Mouse (Mus musculus) midbrain, embryonic 11.5 days (tissue): Measurements from ENCODE around the gene Dzip3. TPM values are rescaled to one million over a fixed set of nuclear protein-coding genes. Genes with fewer than 3 reads are reported as not detected.

Source experiments
- ATAC-seq: fragments of 200-750 bp; cut with Nextera tagmentation; 2 replicates; pipeline ENCODE4 v1.8.0; 2017; ENCODE audit warnings: moderate TSS enrichment, moderate library complexity; ENCODE audit not compliant: low FRiP score
- DNase-seq: peaks from one replicate; pipeline ENCODE4 v3.0.0; 2015; ENCODE audit warnings: low spot score; ENCODE audit errors: missing footprints
- H3K27ac ChIP-seq: fragments of 300-500 bp; sonication (generic); 2 replicates; pipeline ENCODE4 v1.5.1; 2014; ENCODE audit warnings: low read depth, low read length
- H3K27me3 ChIP-seq: fragments of 300-500 bp; sonication (generic); 2 replicates; pipeline ENCODE4 v1.6.1; 2014; ENCODE audit warnings: mild to moderate bottlenecking, low read length, moderate library complexity, mixed read lengths; ENCODE audit not compliant: control insufficient read depth, insufficient read depth
- H3K36me3 ChIP-seq: fragments of 300-500 bp; sonication (generic); 2 replicates; pipeline ENCODE4 v1.6.1; 2014; ENCODE audit warnings: mild to moderate bottlenecking, low read length, moderate library complexity, mixed read lengths; ENCODE audit not compliant: control insufficient read depth, insufficient read depth
- H3K4me1 ChIP-seq: fragments of 300-500 bp; sonication (generic); 2 replicates; pipeline ENCODE4 v1.6.1; 2014; ENCODE audit warnings: low read length; ENCODE audit not compliant: control insufficient read depth, insufficient read depth
- H3K4me2 ChIP-seq: fragments of 300-500 bp; sonication (generic); 2 replicates; pipeline ENCODE4 v1.6.1; 2014; ENCODE audit warnings: mild to moderate bottlenecking, moderate library complexity
- H3K4me3 ChIP-seq: fragments of 300-500 bp; sonication (generic); 2 replicates; pipeline ENCODE4 v1.5.1; 2014; ENCODE audit warnings: low read depth, low read length
- H3K9ac ChIP-seq: fragments of 300-500 bp; sonication (generic); 2 replicates; pipeline ENCODE4 v1.6.1; 2014; ENCODE audit warnings: low read length
- H3K9me3 ChIP-seq: fragments of 300-500 bp; sonication (generic); 2 replicates; pipeline ENCODE4 v1.6.1; 2016; ENCODE audit warnings: low read length; ENCODE audit not compliant: control insufficient read depth
- WGBS: fragments of 180-500 bp; shearing (Covaris S2); extraction: QIAGEN DNeasy Blood & Tissue Kit; methylation state at CpG from one replicate; pipeline ENCODE4 v1.1.7; 2014; 5-methylcytosine and 5-hydroxymethylcytosine counted together
- polyA plus RNA-seq: library from polyadenylated mRNA; unstranded; fragments of >200 nt; fragmentation: Nextera tagmentation; extraction: Ambion mirVana; gene quantifications from 2 replicates; pipeline ENCODE4 v1.2.1, GENCODE M21; 2014

The Dzip3 gene
- 52.0 and 60.4 TPM in 2 replicates for polyA plus RNA-seq

DNA sequence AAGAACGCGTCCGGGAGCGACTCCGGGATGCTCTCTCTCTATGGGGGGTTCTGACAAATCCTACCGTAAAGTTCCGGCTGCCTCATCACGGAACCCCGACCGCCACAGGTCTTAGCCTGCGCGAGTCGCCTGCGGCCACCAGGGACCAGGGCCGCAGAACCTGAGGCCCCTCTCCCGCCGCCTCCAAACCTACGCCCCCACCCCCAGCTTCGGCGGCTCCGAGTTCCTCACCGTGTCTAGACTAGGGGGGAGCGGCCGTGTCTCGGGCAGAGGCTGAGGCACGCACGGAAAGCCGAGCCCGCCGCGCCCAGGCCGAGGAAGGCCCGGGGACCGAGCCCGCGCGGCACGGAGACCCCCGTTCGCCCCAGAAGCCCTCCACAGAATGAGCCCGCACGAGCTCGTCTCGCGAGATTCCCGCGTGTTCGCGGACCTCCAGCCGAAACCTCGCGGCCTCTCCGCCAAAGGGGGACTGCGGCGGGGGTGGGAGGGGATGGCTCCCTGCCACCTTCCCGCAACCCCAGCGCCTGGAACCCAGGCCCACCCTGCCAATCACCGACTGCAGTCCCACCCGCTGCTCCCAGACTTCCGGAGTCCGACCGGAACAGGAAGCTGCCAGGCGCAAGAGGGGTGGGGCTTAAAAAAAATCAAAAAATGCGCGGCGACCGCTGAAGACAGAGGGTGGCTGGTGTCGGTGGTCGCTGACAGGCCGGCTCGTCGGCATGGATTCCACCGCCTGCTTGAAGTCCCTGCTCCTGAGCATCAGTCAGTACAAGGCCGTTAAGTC is at the start of gene Dzip3, which contains the start of gene Cip2a:
TSS of gene Dzip3 (minus strand) at position 607 of the 784 bp plus-strand sequence.
TSS of gene Cip2a (plus strand) at position 627 of the 784 bp plus-strand sequence.
- Histone ChIP-seq H3K4me1 (peaks cover 6% of the 10 kb centered on the region), H3K36me3 (no peaks in the 10 kb centered on the region), H3K27me3 (no peaks in the 10 kb centered on the region), H3K27ac (peak within 1 kb of the TSS; percentile 93), H3K9ac (peak within 1 kb of the TSS; percentile 97), H3K9me3 (no peaks in the 10 kb centered on the region), H3K4me2 (peak within 1 kb of the TSS; percentile 53), H3K4me3 (peak within 1 kb of the TSS; percentile 85)
- ATAC-seq (peak; percentile 99), DNase-seq (peak; percentile 99)
- WGBS, result under 1% methylated on average over 71 of the region's 74 CpGs

DNA sequence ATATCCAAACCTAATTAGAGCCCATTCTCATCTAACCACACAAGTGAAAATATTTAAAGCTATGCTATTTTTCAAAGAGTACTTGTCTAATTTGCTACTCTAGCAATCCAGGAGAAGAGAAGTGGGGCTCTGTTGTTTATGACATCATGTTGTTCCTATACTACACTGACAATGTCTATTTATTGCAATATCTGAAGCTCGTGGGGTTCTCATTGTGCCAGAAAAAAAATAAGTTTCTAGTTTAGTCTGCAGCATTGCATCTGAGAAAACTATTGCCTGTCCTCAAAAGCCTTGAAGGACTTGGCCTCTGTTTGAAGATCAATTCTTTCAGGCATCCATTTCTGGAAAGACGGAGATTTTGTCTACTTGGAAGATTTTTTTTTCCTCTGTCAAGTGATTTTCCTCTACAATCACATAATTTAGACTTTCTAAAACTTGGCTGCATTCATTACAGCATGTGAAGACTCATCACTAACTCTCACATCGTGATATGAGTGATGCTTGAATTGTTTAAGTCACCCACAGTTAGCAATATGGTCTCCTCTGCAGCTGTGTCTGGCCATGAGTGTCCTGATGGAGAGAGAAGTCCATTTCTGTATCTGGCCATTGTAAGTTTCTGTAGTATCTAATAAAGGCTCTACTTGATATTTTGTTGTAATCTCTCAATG is 46.7 kb upstream of the Dzip3 start:
- H3K4me2 ChIP-seq, result no peak overlapping the region
- ATAC-seq (no peak), DNase-seq (no peak)
- 82% methylated on average over 3 of the region's 3 CpGs for WGBS
- no peaks in the 10 kb centered on the region for H3K9me3 ChIP-seq
- H3K27me3 ChIP-seq, result no peaks in the 10 kb centered on the region
- H3K4me1 ChIP-seq, result no peaks in the 10 kb centered on the region
- no peaks in the 10 kb centered on the region for H3K36me3 ChIP-seq
- no peak overlapping the region for H3K27ac ChIP-seq
- H3K4me3 ChIP-seq, result no peak overlapping the region
- no peak overlapping the region for H3K9ac ChIP-seq

DNA sequence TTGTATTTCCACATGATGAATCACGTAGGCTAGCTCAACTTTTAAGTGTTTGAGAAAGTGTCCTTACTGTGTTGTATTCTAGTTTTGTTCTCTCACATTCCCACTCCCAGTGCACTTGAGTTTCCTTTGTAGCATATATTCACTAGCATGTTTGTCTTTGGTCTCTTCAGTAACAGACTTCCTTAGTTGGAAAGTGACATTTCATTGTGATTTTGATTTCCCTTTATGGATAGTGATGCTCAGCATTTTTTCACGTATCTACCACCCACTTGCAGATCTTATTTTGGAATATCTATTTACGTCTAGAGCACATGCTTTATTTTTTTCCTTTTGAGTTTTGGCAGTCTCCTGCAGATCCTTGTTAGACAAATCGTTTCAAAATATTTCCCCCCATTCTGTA is 43.8 kb upstream of the Dzip3 start:
- Histone ChIP-seq H3K9me3 (no peaks in the 10 kb centered on the region), H3K4me3 (no peak overlapping the region), H3K4me1 (no peaks in the 10 kb centered on the region), H3K27ac (no peak overlapping the region), H3K27me3 (no peaks in the 10 kb centered on the region), H3K4me2 (no peak overlapping the region), H3K9ac (no peak overlapping the region), H3K36me3 (no peaks in the 10 kb centered on the region)
- no peak for DNase-seq
- ATAC-seq, result no peak
- WGBS, result 78% methylated on average over 4 of the region's 4 CpGs

DNA sequence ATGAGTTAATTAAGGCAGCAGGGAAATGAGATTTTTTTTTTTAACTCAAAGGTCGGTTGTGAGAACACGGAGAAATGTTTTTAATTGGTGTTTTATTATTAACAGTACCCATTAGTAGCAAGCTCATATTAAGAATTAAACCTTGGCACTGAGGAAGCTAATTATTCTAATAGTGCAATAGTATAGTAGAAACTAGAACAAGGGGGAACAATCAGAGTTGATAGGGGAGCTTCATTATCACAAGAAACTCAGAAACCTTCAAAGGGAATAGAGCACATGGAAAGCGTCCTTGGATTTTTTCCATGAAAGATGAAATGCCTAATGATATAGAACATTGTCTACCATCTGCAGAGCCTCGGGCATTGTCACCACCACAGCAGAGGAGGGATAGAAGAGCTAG is 41.9 kb upstream of the Dzip3 start:
- WGBS, result 81% methylated on average over 4 of the region's 4 CpGs
- DNase-seq, result no peak
- Histone ChIP-seq H3K27ac (no peak overlapping the region), H3K9ac (no peak overlapping the region), H3K27me3 (no peaks in the 10 kb centered on the region), H3K36me3 (no peaks in the 10 kb centered on the region), H3K4me1 (no peaks in the 10 kb centered on the region), H3K4me3 (no peak overlapping the region), H3K4me2 (no peak overlapping the region), H3K9me3 (no peaks in the 10 kb centered on the region)
- ATAC-seq, result no peak

DNA sequence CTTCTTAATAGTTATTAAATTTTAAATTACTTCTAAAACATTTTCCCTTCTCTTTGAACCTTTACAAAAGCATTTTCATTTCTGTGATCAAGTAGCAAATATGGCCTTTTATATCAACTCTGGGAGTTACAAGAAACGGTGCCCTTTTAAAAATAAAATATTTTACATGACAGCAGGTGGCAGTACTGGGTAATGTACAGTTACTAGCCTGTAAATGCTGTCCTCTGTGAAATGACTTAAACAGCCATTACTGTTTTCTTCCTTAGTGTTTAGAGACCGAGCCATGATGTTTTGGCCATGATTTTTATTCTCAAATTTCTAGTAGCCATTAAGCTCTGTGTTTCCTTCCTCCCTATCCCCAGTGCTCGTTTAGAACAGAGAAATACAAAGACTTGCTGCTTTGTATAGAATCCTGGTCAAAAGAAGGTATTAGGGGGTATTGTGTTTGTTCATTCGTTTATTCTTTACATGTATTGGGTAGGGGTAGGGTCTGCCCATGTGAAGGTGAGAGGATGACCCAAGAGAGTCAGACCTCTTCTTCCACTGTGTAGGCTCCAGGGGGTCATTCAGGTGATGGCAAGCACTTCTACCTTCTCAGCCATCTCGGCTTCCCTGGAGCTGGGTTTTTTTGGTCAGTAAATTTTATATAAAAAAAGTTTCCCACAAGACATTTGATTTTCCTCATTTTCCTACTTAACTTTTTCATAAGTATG is 22.8 kb upstream of the Dzip3 start:
- no peak overlapping the region for H3K4me3 ChIP-seq
- ATAC-seq, result peak; percentile 42; the same call in 1 of the 2 replicates
- H3K4me2 ChIP-seq, result no peak overlapping the region
- no peaks in the 10 kb centered on the region for H3K4me1 ChIP-seq
- peaks cover 8% of the 10 kb centered on the region; the same call in 1 of the 2 replicates for H3K36me3 ChIP-seq
- H3K27ac ChIP-seq, result no peak overlapping the region
- H3K9ac ChIP-seq, result no peak overlapping the region
- no peaks in the 10 kb centered on the region for H3K9me3 ChIP-seq
- peak; percentile 83 for DNase-seq
- no peaks in the 10 kb centered on the region for H3K27me3 ChIP-seq
- 82% methylated on average over 5 of the region's 5 CpGs for WGBS

DNA sequence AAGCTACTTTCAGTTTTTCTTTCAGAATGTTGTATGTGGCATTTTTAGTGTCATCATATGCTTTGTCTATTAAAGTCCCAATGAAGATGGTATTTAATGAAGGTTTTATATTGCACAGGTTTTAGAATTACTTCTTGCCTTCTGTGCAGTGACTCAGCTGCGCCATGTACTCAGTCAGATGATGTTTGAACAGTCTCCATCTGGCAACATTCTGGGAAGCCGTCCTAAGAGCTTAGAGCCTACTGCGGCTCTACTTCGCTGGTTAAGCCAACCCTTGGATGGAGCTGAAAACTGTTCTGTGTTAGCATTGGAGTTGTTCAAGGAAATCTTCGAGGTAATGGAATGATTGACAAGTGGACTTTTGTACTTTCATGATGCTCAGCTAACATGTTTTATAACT is 10.2 kb upstream of the Dzip3 start:
- peaks cover 11% of the 10 kb centered on the region; the same call in 1 of the 2 replicates for H3K36me3 ChIP-seq

GRCm38 (mm10) chr16:48994343-48994693 is 353 bp upstream of the Dzip3 start:
- ATAC-seq (no peak), DNase-seq (no peak)
- Histone ChIP-seq H3K27me3 (no peaks in the 10 kb centered on the region), H3K27ac (no peak overlapping the region), H3K4me1 (peaks cover 6% of the 10 kb centered on the region), H3K4me3 (peak overlapping the region; percentile 85), H3K9me3 (no peaks in the 10 kb centered on the region), H3K4me2 (peak overlapping the region; percentile 48), H3K36me3 (no peaks in the 10 kb centered on the region), H3K9ac (peak overlapping the region; percentile 82)
- under 1% methylated on average over 18 of the region's 18 CpGs for WGBS

More for the DNA sequence above, 10.2 kb upstream of the Dzip3 start:
- Histone ChIP-seq H3K4me1 (no peaks in the 10 kb centered on the region), H3K27ac (no peak overlapping the region), H3K4me2 (no peak overlapping the region), H3K4me3 (no peak overlapping the region), H3K27me3 (no peaks in the 10 kb centered on the region), H3K9me3 (no peaks in the 10 kb centered on the region), H3K9ac (no peak overlapping the region)
- 93% methylated on average over 5 of the region's 5 CpGs for WGBS
- ATAC-seq (no peak), DNase-seq (no peak)

GRCm38 (mm10) chr16:48993231-48993558 is 770 bp downstream of the Dzip3 start:
- Histone ChIP-seq H3K4me2 (peak overlapping the region; percentile 53), H3K9me3 (no peaks in the 10 kb centered on the region), H3K36me3 (no peaks in the 10 kb centered on the region), H3K27me3 (no peaks in the 10 kb centered on the region), H3K4me1 (peaks cover 6% of the 10 kb centered on the region), H3K27ac (peak overlapping the region; percentile 93), H3K9ac (peak overlapping the region; percentile 97), H3K4me3 (peak overlapping the region; percentile 85)
- 4% methylated on average over 9 of the region's 9 CpGs for WGBS
- ATAC-seq, result no peak
- DNase-seq, result peak; percentile 88
